Mouse (Mus musculus): Measurements from ENCODE around the gene Polr2a.
"Not testable (repeated sequence)": the region's sequence is repeated elsewhere in the genome, so short reads cannot be mapped to it uniquely, and the experiment has no call there.

Gene Polr2a

DNA sequence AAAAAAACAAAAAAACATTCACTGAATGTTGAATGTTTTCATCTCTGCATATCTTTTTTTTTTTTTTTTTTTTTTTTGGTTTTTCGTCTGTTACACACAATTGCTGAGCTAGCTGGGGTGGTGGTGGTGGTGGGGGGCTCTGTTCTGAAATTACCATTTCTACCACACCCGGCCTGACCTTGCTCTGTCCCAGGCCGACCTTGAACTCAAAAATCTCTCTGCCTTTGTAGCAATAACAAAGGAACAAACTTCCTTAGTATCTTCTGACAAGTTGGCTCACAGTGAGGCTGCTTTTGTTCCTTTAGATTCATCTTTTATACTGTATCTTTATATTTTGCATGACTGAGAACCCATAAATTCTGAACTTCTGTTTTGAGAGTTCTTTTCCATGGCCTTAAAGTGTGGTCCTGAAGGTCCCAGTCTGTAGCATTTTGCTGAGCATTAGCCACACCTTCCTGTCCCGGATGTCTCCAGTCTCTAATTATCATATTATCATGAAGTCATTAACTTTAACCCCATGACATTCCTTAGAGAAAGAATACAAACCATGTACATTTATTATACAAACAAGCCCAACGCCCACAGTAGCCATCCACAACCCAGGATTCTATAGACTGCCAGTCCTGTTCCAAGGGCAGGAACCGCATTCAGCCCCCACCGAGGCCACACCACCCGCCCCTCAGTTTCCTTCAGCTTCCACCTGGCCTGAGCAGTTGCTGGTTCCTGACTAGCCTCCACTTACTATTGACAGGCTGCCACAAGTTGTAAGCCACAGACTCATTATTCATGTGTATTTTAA, 54.4 kb downstream of the Polr2a start:
- no peak for DNase-seq

- not testable (repeated sequence) for DNase-seq
These were observed 55.1 kb downstream of the Polr2a start for GRCm38 (mm10) chr11:69703381-69703780.

DNA sequence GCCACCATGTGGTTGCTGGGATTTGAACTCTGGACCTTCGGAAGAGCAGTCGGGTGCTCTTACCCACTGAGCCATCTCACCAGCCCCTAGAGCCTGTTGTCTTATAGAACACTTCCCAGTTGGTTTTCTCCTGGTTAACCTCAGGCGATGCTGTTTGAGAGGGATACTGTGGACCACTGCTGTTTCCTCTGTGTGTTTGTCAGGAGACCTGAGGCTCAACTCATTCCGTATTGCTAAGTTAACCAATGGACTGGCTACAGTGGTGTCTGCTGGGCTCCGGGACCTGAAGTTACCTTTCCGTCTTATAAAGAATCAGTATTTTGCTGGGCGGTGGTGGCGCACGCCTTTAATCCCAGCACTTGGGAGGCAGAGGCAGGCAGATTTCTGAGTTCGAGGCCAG, 55.6 kb downstream of the Polr2a start:
- DNase-seq, result not testable (repeated sequence)

- DNase-seq, result no peak
These were observed 58.8 kb downstream of the Polr2a start for GRCm38 (mm10) chr11:69699595-69699994.

DNA sequence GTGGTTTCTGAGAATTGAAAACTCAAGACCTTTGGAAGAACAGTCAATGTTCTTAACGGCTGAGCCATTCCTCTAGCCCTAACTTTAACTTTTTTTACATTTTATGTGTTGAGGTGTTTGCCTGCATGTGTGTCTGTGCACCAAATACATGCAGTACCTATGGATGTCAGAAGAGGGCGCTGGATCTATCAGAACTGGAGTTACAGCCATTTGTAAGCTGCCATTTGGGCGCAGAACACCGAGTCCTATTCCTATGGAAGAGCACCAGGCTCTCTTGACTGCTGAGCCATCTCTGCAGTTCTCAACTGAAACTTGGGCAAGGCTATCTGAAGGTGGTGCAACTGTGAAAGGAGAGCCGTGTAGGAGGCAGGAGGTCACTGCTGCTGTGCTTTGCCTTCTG, 59.9 kb downstream of the Polr2a start:
- DNase-seq, result no peak

- DNase-seq, result no peak
These were observed 61.0 kb downstream of the Polr2a start for GRCm38 (mm10) chr11:69697396-69697795.

- DNase-seq, result peak; percentile 78
These were observed 62.9 kb downstream of the Polr2a start, which contains the start of the genes Tnfsf12 and Tnfsfm13 for GRCm38 (mm10) chr11:69695361-69696181. Gene Tnfsf12 (minus strand): TSS chr11:69695849. Gene Tnfsfm13 (minus strand): TSS chr11:69696098.

GRCm38 (mm10) chr11:69695046-69695360, 63.4 kb downstream of the Polr2a start:
- DNase-seq, result no peak

DNA sequence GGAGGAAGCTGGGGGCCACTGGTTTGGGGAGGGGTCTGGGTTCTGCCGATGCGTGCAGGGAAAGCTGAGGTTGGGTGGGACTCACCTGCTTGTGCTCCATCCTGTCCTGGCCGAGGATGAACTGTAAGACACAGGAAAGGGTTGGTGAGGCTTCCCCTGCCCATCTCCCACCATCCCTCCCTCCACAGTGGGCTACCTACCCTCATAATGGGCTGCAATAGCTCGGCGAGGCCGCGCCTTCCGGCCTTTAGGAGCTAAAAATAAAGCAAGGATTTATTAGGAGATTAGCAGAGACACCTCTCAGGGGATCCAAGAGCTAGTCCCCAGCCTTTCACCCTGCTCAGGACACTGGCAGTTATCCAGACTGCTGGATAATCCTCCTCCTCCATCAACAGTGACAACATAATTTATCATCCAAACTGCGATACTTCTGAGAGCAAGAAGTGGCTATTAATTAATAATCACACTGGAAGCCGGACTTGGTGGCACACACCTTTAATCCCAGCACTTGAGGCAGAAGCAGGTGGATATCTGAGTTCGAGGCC, 64.9 kb downstream of the Polr2a start:
- DNase-seq, result no peak

DNA sequence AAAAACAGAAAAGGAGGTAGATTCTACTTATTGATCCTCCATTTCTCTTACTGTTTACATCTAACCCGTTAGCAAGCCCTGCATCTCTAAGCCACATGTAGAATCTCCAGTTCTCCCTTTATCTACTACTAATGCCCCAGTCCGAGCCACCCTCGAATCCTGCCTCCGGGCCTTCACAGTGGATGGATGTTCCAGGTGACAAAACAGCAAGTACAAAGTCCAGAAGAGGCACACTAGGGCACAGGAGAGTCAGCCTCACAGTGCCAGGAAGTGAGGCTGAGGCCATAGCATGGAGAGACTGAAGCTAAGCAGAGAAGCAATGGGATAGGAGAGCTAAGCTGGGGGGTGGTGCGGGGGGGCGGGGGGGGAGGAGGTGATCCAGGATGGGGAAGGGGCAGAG, 65.6 kb downstream of the Polr2a start:
- DNase-seq, result peak; percentile 78

DNA sequence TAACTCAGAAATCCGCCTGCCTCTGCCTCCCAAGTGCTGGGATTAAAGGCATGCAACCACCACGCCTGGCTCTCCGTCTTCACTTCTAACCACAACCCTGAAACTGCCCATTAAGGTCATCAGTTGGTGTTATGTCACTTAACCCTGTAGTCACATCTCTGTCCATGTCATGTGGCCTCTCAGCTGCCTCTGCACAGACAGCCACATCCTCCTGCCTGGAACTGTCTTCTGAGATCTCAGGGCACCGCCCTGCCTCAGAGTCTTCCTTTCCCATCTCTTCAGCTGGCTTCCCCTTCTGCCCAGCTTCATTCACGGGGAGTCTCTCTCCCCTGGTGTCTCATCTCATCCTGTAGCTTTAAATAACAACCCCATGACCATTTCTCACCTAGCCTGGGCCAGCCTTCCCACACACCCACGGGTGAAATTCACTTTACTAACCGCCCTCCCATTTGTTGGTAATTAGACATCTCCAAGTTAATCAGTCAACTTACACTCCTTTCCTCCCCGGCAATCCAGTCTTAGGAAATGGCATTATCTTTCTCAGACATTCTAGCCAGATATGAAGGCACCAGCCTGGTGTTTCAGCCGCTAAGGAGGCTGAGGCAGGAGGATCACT, 66.1 kb downstream of the Polr2a start:
- peak; percentile 63 for DNase-seq

DNA sequence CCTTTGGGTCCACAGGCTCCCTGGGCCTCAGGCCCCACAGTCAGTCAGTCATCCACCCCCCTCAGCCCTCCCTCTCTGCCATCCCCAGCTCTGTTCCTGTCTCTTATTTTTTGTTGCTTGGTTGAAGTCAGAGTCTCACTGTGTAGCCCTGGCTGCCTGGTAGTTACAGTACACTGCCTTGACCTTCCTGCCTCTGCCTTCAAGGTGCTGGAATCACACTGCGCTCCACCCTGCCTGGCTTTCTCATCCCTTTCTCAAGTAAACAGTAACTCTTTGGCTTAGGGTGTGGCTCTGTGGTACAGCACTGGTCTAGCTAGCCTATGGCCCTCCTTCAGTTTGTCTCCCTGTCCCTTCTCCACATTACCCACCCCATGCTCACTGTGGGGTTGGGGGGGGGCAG, 68.5 kb downstream of the Polr2a start:
- peak; percentile 58 for DNase-seq

- no peak for DNase-seq
These were observed 71.4 kb downstream of the Polr2a start for GRCm38 (mm10) chr11:69687061-69687460.

GRCm38 (mm10) chr11:69686377-69686776, 72.1 kb downstream of the Polr2a start:
- peak; percentile 69 for DNase-seq

DNA sequence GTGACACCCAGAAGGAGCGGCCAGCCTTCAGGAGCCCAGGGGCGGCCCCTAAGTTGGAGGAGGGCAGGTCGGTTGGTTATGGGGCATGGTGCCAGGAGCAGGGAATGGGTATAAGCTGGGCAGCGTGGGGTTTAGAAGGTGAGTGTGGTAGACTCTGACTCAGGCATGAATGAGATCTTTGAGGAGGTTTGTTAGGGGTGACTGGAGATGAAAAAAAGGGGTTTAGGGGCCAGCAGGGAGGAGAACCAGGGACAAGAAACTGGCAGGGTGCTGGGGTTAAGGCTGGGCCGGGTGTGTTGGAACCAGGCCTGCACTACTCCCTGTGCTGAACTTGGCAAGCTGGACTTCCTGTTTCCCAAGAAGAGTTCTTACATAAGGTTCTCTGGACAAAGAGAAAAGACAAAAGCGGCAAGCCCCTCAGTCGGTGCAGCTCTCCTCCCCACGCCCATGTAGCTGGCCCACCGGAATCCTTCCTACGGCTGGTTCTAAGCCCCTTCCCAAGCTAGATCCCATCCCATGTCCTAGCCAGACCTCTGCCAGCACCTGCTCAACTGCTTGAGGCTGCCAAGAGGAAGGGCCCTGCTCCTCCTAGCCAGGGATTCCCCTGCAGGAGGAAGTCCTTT, 72.8 kb downstream of the Polr2a start, which contains the start of gene Tnfsf13:
Gene Tnfsf13, minus strand, starts transcription at position 259 of the 623 bp plus-strand sequence.
- DNase-seq, result peak; percentile 94

- DNase-seq, result no peak
These were observed 73.5 kb downstream of the Polr2a start for GRCm38 (mm10) chr11:69684936-69685335.

DNA sequence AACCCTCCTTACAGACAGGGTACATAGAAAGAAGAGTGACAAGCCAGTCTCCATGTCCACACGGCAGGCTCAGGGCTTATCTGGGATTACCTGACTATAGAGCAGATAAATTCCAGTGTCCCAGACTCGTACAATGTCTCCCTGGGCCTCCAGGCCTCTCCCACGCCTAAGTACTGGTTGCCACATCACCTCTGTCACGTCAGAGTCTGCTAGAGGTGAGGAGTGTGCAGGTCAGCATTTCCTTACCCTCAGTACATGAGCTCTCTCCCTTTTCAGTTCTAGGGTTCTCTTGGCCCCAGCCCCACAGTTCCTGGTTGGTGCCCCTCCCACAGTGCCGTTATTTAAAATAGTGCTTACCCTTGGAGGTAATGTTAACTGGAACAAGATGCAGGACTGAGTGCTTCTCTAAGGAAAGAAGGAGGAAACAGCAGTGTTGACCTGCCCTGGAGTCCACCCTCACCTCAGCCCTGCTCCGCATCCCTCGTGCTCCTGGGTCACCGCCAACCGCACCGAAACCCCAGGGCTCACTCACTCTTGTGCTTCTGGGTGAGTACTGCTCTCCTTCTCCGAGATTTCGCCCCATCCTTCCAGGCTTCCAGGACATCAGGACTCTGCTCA, 74.2 kb downstream of the Polr2a start:
- no peak for DNase-seq
